Mouse (Mus musculus) megakaryocyte, embryonic 14.5 days (primary cell): Measurements from ENCODE around the gene Arel1. TPM values are rescaled to one million over a fixed set of nuclear protein-coding genes. Genes with fewer than 3 reads are reported as not detected.

Experiments
- H3K27me3 ChIP-seq: replicated peaks from 2 replicates; pipeline ENCODE3; 2012; ENCODE audit warnings: inconsistent platforms
- H3K36me3 ChIP-seq: replicated peaks from 2 replicates; pipeline ENCODE3; 2012; ENCODE audit warnings: low read length, inconsistent platforms, mixed read lengths
- H3K4me1 ChIP-seq: 2 replicates; pipeline ENCODE4 v1.6.1; 2012; ENCODE audit warnings: inconsistent platforms
- H3K4me3 ChIP-seq: replicated peaks from 2 replicates; pipeline ENCODE3; 2012; ENCODE audit warnings: moderate library complexity, mild to moderate bottlenecking, inconsistent platforms
- H3K9me3 ChIP-seq: 2 replicates; pipeline ENCODE4 v1.6.1; 2012; ENCODE audit warnings: inconsistent platforms
- FLI1 ChIP-seq: IDR thresholded peaks from 2 replicates; pipeline ENCODE4 v1.6.1; 2012; ENCODE audit warnings: low read length, inconsistent platforms, mixed read lengths
- GATA1 ChIP-seq: IDR thresholded peaks from 3 replicates; pipeline ENCODE4 v1.6.1; 2012; ENCODE audit warnings: mixed read lengths, low read length, inconsistent platforms, borderline replicate concordance
- polyA plus RNA-seq: library from polyadenylated mRNA; stranded (reverse); fragments of >175 nt; gene quantifications from 2 replicates; pipeline ENCODE4 v1.2.3, GENCODE M21; 2012; ENCODE audit warnings: low replicate concordance; ENCODE audit not compliant: insufficient read depth

The Arel1 gene
- polyA plus RNA-seq, 1 experiment = 1.1 TPM

GRCm38 (mm10) chr12:84995112-84995761 is 24.5 kb upstream of the Arel1 start:
- H3K9me3 ChIP-seq = peaks cover 18% of the 10 kb centered on the region; the same call in 1 of the 2 replicates
- TF ChIP-seq GATA1 (no peak), FLI1 (no peak)
- peaks cover 27% of the 10 kb centered on the region for H3K4me1 ChIP-seq
- H3K36me3 ChIP-seq = peaks cover 2% of the 10 kb centered on the region
- H3K27me3 ChIP-seq = no peaks in the 10 kb centered on the region
- peak overlapping the region; percentile 99 for H3K4me3 ChIP-seq

DNA sequence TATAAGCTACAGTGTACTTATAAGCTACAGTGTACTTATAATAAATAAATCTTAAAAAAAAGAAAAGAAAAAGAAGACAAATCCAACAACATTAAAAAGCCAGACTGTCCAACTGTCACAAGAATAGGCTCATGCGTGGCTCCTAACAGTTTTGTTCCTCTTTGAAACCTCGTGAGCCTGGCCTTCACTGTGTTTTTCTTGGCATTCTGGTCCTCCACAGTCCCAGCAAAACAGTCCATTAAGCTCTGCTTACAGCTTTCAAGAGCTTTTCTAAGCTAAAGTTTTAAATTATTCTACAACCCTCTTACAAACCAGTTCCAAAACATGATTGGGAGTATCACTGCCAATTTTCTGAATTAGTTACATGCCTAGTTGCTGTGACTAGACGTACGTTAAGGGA is 18.8 kb upstream of the Arel1 start:
- H3K36me3 ChIP-seq = peaks cover 10% of the 10 kb centered on the region
- no peak overlapping the region for H3K4me3 ChIP-seq
- TF ChIP-seq FLI1 (no peak), GATA1 (no peak)
- peaks cover 13% of the 10 kb centered on the region for H3K4me1 ChIP-seq
- peaks cover 5% of the 10 kb centered on the region for H3K27me3 ChIP-seq
- H3K9me3 ChIP-seq = peaks cover 18% of the 10 kb centered on the region; the same call in 1 of the 2 replicates

DNA sequence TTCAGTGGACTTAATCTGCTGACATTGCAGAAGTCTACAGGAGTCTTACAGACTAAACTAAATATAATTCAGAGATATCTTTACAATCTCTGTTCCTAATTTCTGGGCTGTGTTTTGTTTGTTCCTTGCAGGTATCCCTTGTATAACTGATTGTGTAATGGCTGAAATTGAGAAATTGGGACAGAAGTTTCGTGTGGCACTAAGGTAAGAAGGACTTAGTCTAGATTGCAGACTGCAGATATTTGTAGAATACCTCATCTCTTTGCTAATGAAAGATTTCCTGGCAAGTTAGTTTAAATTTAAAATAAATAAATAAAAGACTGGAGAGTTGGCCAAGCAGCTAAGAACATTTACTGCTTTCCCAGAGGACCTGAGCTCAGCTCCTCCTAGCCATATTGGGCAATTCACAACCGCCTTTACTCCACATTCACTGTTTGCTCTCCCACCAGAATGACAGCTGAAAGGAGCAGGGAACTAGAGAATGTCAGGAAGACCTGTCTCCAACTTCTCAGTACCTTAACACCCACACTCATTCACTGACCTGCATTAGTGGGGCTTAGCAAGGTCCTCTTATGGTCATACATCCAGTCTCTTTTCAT is 8.7 kb upstream of the Arel1 start:
- H3K27me3 ChIP-seq = no peaks in the 10 kb centered on the region
- no peaks in the 10 kb centered on the region for H3K4me1 ChIP-seq
- TF ChIP-seq FLI1 = no peak
- no peak for TF ChIP-seq GATA1
- peaks cover 95% of the 10 kb centered on the region for H3K36me3 ChIP-seq
- no peaks in the 10 kb centered on the region for H3K9me3 ChIP-seq
- H3K4me3 ChIP-seq = no peak overlapping the region

DNA sequence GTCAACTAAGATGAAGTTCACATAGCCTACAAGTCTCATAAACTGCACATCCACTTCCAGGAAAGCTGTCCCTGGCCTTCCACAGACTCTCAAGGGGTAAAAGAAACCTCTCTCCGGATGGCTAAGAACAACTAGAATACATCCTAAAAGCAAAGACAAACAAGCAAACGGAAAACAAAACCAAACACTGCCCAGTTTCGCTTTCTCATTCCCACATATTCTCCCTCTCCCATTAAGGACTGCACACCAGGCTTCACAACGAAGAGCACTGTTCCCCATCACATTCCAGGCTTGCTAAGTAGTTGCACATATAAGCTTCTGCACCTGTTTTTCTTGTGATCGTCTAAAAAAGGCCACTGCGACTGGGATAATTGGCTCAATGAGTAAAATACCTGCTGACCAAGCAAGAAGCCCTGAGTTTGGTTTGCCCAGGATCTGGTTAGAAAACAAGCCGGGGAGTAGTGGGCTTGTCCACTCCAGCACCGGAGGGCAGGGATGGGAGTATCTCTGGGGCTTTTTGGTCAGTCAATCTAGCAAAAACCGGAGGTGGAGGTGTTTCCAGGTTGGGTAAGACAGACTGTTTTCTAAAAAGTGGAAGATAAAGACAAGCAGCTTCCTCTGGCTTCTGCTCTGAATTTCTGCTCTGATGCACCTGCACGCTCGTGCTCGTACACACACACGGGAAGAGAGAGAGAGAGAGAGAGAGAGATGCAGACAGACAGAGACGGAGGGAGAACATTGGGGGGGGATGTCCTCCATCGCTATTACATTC is 858 bp downstream of the Arel1 start:
- TF ChIP-seq GATA1 (no peak), FLI1 (no peak)
- Histone ChIP-seq H3K36me3 (peaks cover 38% of the 10 kb centered on the region), H3K27me3 (no peaks in the 10 kb centered on the region), H3K4me3 (peak overlapping the region; percentile 93), H3K4me1 (peaks cover 14% of the 10 kb centered on the region), H3K9me3 (no peaks in the 10 kb centered on the region)

GRCm38 (mm10) chr12:84968831-84969655 is 1.7 kb downstream of the Arel1 start:
- no peaks in the 10 kb centered on the region for H3K9me3 ChIP-seq
- H3K4me1 ChIP-seq = peaks cover 14% of the 10 kb centered on the region
- H3K27me3 ChIP-seq = no peaks in the 10 kb centered on the region
- TF ChIP-seq FLI1 (no peak), GATA1 (no peak)
- H3K36me3 ChIP-seq = peaks cover 35% of the 10 kb centered on the region
- H3K4me3 ChIP-seq = peak overlapping the region; percentile 93

GRCm38 (mm10) chr12:84962606-84963005 is 8.1 kb downstream of the Arel1 start:
- peaks cover 54% of the 10 kb centered on the region for H3K36me3 ChIP-seq
- TF ChIP-seq GATA1 = no peak
- TF ChIP-seq FLI1 = no peak
- H3K4me3 ChIP-seq = no peak overlapping the region
- no peaks in the 10 kb centered on the region for H3K27me3 ChIP-seq
- peaks cover 15% of the 10 kb centered on the region for H3K4me1 ChIP-seq
- H3K9me3 ChIP-seq = no peaks in the 10 kb centered on the region

DNA sequence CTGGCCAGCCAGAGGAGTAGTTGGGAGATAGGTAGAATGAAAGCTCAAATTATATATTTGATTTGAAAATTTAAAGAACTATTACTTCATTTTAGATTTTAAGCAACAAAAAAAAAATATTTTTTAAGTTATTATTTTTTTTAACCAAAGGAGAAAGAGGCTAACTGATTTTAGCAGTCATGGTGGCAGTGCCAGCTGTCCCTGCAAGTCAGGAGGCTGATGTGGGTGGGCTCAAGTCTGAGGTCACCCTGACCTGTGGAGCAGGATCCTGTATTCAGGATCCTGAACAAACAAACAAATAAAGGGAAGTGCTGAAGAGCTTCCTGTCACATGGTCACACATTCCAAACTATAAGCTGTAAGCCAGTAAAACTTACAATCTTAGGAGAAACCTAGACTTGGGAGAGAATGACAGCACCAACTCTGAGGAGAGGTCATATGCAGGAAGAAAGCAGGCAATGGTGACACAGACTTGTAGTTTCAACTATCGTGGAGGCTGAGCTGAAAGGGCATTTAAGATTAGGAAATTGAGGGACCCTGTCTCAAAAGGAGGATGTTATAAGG is 11.8 kb downstream of the Arel1 start:
- peaks cover 64% of the 10 kb centered on the region for H3K36me3 ChIP-seq
- no peak overlapping the region for H3K4me3 ChIP-seq
- TF ChIP-seq FLI1 = no peak
- TF ChIP-seq GATA1 = no peak

DNA sequence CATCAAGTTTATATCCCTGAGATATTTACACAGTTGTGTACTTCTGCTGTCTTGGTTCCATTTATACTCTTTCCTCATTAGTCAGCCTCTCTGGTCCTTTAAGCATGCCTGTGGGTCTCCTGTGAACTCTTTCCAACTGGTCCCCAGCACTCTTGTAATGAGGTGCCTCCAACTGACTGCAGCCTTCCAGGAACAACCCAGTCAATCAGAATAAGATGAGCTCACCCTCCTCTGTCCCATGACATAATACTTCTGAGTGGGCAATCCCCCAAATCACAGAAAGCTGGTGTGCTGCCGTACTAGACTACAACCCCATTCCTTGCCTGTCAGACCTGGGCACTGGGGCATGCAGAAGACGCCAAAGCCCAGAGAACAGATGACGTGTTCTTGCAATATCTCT is 14.4 kb downstream of the Arel1 start:
- no peaks in the 10 kb centered on the region for H3K9me3 ChIP-seq
- no peak overlapping the region for H3K4me3 ChIP-seq
- H3K36me3 ChIP-seq = peaks cover 57% of the 10 kb centered on the region
- TF ChIP-seq GATA1 = no peak
- TF ChIP-seq FLI1 = no peak
- H3K27me3 ChIP-seq = no peaks in the 10 kb centered on the region
- H3K4me1 ChIP-seq = peaks cover 7% of the 10 kb centered on the region

More for the DNA sequence above, 11.8 kb downstream of the Arel1 start:
- Histone ChIP-seq H3K4me1 (peaks cover 14% of the 10 kb centered on the region), H3K27me3 (no peaks in the 10 kb centered on the region), H3K9me3 (no peaks in the 10 kb centered on the region)

- TF ChIP-seq GATA1 (no peak), FLI1 (no peak)
- H3K4me1 ChIP-seq = peaks cover 14% of the 10 kb centered on the region
- H3K4me3 ChIP-seq = no peak overlapping the region
- peaks cover 71% of the 10 kb centered on the region for H3K36me3 ChIP-seq
- H3K9me3 ChIP-seq = no peaks in the 10 kb centered on the region
- no peaks in the 10 kb centered on the region for H3K27me3 ChIP-seq
These were observed 18.3 kb downstream of the Arel1 start for GRCm38 (mm10) chr12:84952351-84952750.
